Mouse (Mus musculus) midbrain, postnatal 0 days (tissue): ENCODE results near the gene Akap2. TPM values are rescaled to one million over a fixed set of nuclear protein-coding genes. Genes with fewer than 3 reads are reported as not detected.

Experiments
- ATAC-seq: fragments of 200-750 bp; cut with Nextera tagmentation; 2 replicates; pipeline ENCODE4 v1.8.0; 2017; ENCODE audit warnings: moderate number of reproducible peaks, mild to moderate bottlenecking, moderate TSS enrichment, moderate library complexity; ENCODE audit not compliant: low FRiP score
- DNase-seq: peaks from one replicate; pipeline ENCODE4 v3.0.0-alpha.2; 2015; ENCODE audit warnings: low spot score
- H3K27ac ChIP-seq: fragments of 300-500 bp; sonication (generic); 2 replicates; pipeline ENCODE4 v1.5.1; 2014; ENCODE audit warnings: low read depth, mild to moderate bottlenecking, low read length, mixed read lengths
- H3K27me3 ChIP-seq: fragments of 300-500 bp; sonication (generic); 2 replicates; pipeline ENCODE4 v1.6.1; 2014; ENCODE audit warnings: low read length, control low read depth, mixed read lengths; ENCODE audit not compliant: insufficient read depth
- H3K36me3 ChIP-seq: fragments of 300-500 bp; sonication (generic); 2 replicates; pipeline ENCODE4 v1.6.1; 2014; ENCODE audit warnings: low read length, control low read depth, mixed read lengths; ENCODE audit not compliant: insufficient read depth
- H3K4me1 ChIP-seq: fragments of 300-500 bp; sonication (generic); 2 replicates; pipeline ENCODE4 v1.6.1; 2014; ENCODE audit warnings: mild to moderate bottlenecking, control low read depth, antibody characterized with exemption, low read length, mixed read lengths; ENCODE audit not compliant: insufficient read depth
- H3K4me2 ChIP-seq: fragments of 300-500 bp; sonication (generic); 2 replicates; pipeline ENCODE4 v1.6.1; 2014; ENCODE audit warnings: low read depth, mild to moderate bottlenecking, low read length, mixed read lengths; ENCODE audit not compliant: poor library complexity, severe bottlenecking
- H3K4me3 ChIP-seq: fragments of 300-500 bp; sonication (generic); 2 replicates; pipeline ENCODE4 v1.5.1; 2014; ENCODE audit warnings: low read depth, mild to moderate bottlenecking, low read length, moderate library complexity
- H3K9ac ChIP-seq: fragments of 300-500 bp; sonication (generic); replicated peaks from 2 replicates; pipeline ENCODE4 v1.6.1; 2014; ENCODE audit warnings: mild to moderate bottlenecking, low read length, moderate library complexity, mixed read lengths; ENCODE audit not compliant: poor library complexity, severe bottlenecking
- H3K9me3 ChIP-seq: fragments of 300-500 bp; sonication (generic); 2 replicates; pipeline ENCODE4 v1.6.1; 2016; ENCODE audit warnings: low read length, control low read depth
- CTCF ChIP-seq: IDR thresholded peaks from 2 replicates; pipeline ENCODE4 v1.5.1; 2016; ENCODE audit warnings: antibody characterized with exemption, mild to moderate bottlenecking
- WGBS: fragments of 180-500 bp; shearing (Covaris S2); extraction: QIAGEN DNeasy Blood & Tissue Kit; methylation state at CpG from one replicate; pipeline ENCODE4 v1.1.7; 2014; 5-methylcytosine and 5-hydroxymethylcytosine counted together
- polyA plus RNA-seq: library from polyadenylated mRNA; unstranded; fragments of >200 nt; fragmentation: Nextera tagmentation; extraction: Ambion mirVana; gene quantifications from 2 replicates; pipeline ENCODE4 v1.2.1, GENCODE M21; 2015
- total RNA-seq: library from RNA; depleted of rRNA; stranded (reverse); fragments of >200 nt; gene quantifications from 2 replicates; pipeline ENCODE4 v1.2.3, GENCODE M21; 2014; rRNA removed

Gene Akap2
- total and polyA plus RNA-seq, 2 experiments from 2014 or later = 12.1 to 24.4 TPM

DNA sequence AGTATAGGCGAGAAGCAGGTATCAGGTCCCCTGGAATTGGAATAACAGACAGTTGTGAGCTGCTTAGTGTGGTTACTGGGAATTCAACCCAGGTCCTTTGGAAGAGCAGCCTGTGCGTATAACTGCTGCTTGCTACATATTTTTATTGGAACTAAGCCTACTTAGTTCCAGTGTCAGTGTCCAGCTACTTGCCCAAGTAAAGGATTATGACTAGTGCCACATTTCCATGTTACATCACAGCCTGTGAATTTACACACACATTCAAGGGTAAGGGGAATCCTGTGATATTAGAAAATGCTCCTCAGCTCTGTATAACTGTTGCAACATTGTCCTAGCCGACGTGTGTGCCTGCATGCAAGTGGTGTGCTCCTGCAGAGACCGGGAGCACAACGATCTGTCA, 219.8 kb downstream of the Akap2 start:
- no peak overlapping the region for H3K9ac ChIP-seq
- DNase-seq = no peak
- no peak overlapping the region for H3K27ac ChIP-seq
- TF ChIP-seq CTCF = no peak
- no peaks in the 10 kb centered on the region for H3K9me3 ChIP-seq
- no peak for ATAC-seq
- 88% methylated on average over 6 of the region's 6 CpGs for WGBS
- no peak overlapping the region for H3K4me3 ChIP-seq
- no peaks in the 10 kb centered on the region for H3K4me1 ChIP-seq
- H3K36me3 ChIP-seq = no peaks in the 10 kb centered on the region
- no peak overlapping the region for H3K4me2 ChIP-seq
- no peaks in the 10 kb centered on the region for H3K27me3 ChIP-seq

DNA sequence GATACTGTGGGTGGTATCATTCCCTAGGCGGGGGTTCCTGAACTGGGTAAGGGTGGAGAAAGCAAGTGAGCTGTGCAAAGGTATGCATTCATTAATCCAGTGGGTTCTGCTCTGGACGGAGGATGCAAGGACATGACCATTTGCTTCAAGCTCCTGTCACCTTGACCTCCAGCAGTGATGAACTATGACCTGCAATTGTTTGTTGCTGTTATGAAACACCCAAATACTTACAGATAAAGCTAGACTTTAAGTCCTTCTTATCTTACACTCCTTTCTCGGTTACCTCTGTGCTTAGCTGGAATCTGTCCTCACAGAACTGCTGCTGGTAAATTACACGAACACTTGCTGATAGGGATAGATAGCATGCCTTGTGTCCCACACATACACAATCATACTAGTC, 223.2 kb downstream of the Akap2 start:
- WGBS = 95% methylated on average over 4 of the region's 4 CpGs
- no peak for TF ChIP-seq CTCF

DNA sequence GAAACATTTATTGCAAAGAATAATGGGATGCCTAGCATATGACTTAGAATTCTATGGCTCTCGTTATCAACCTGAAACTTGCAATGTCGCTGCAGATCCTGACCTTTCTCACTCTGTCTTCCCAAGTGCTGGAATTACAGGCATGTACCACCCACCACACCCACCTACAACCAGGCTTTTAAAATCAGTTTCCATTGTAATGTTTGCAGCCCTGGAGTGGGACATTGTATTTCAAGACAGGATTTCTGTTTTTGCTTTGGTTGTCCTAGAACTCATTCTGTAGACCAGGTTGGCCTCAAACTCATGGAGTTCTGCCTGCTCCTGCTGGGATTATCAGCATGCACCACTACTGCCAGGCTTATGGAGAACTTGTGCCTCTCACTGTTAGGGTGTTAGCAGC, 225.4 kb downstream of the Akap2 start:
- no peak for DNase-seq
- Histone ChIP-seq H3K27ac (no peak overlapping the region), H3K4me1 (no peaks in the 10 kb centered on the region), H3K9me3 (no peaks in the 10 kb centered on the region), H3K4me2 (no peak overlapping the region), H3K36me3 (peaks cover 12% of the 10 kb centered on the region), H3K27me3 (no peaks in the 10 kb centered on the region), H3K9ac (no peak overlapping the region), H3K4me3 (no peak overlapping the region)
- 94% methylated on average over 2 of the region's 2 CpGs for WGBS
- no peak for TF ChIP-seq CTCF
- no peak for ATAC-seq

More for the DNA sequence above, 223.2 kb downstream of the Akap2 start:
- ATAC-seq (no peak), DNase-seq (no peak)
- Histone ChIP-seq H3K4me2 (no peak overlapping the region), H3K9me3 (no peaks in the 10 kb centered on the region), H3K27me3 (no peaks in the 10 kb centered on the region), H3K4me1 (no peaks in the 10 kb centered on the region), H3K36me3 (0 out of 2 replicates have a peak, but pooled peaks cover 3% of the 10 kb centered on the region), H3K27ac (no peak overlapping the region), H3K4me3 (no peak overlapping the region), H3K9ac (no peak overlapping the region)

Other genes with a start within 250 kb of the Akap2 start
- 6.0 and 8.4 TPM in 2 replicates for gene Pakap, start 149.5 kb upstream of the Akap2 start, total RNA-seq
- gene Pakap, start 149.5 kb upstream of the Akap2 start, polyA plus RNA-seq = 11.9 and 13.5 TPM in 2 replicates
- gene D630039A03Rik, start 198.6 kb downstream of the Akap2 start, total RNA-seq = 0.27 TPM in 1 of 2 replicates, not detected in the other
- 0.10 and 0.18 TPM in 2 replicates for gene D630039A03Rik, start 198.6 kb downstream of the Akap2 start, polyA plus RNA-seq
- gene Txn1, start 238.8 kb downstream of the Akap2 start, total RNA-seq = 96.5 and 122 TPM in 2 replicates
- gene Txn1, start 238.8 kb downstream of the Akap2 start, polyA plus RNA-seq = 352 and 374 TPM in 2 replicates